Mouse (Mus musculus) ES-Bruce4 (cell line): ENCODE measurements around the gene Hoxb6. TPM values are rescaled to one million over a fixed set of nuclear protein-coding genes. Genes with fewer than 3 reads are reported as not detected.

Source experiments
- H3K27ac ChIP-seq: 2 replicates; pipeline ENCODE4 v1.5.1; 2012; ENCODE audit warnings: low read length, inconsistent platforms; ENCODE audit not compliant: insufficient read depth
- H3K27me3 ChIP-seq: 2 replicates; pipeline ENCODE4 v1.6.1; 2012; ENCODE audit warnings: mild to moderate bottlenecking, low read length, inconsistent platforms; ENCODE audit not compliant: control insufficient read depth, poor library complexity, insufficient read depth, severe bottlenecking
- H3K36me3 ChIP-seq: 2 replicates; pipeline ENCODE4 v1.6.1; 2012; ENCODE audit warnings: inconsistent platforms, mild to moderate bottlenecking, low read length, moderate library complexity; ENCODE audit not compliant: control insufficient read depth, poor library complexity, insufficient read depth, severe bottlenecking
- H3K4me1 ChIP-seq: one replicate; pipeline ENCODE4 v1.8.1; 2011; ENCODE audit warnings: low read length; ENCODE audit not compliant: control insufficient read depth, insufficient read depth
- H3K4me3 ChIP-seq: 2 replicates; pipeline ENCODE4 v1.5.1; 2011; ENCODE audit warnings: low read depth, mild to moderate bottlenecking, low read length
- H3K9ac ChIP-seq: 2 replicates; pipeline ENCODE4 v1.6.1; 2012; ENCODE audit warnings: low read depth, mild to moderate bottlenecking, inconsistent platforms; ENCODE audit not compliant: poor library complexity, severe bottlenecking
- H3K9me3 ChIP-seq: replicated peaks from 2 replicates; pipeline ENCODE4 v1.6.1; 2012; ENCODE audit warnings: mild to moderate bottlenecking, low read length, inconsistent platforms; ENCODE audit not compliant: control insufficient read depth, poor library complexity, insufficient read depth, severe bottlenecking
- CTCF ChIP-seq: IDR thresholded peaks from one replicate; pipeline ENCODE4 v1.8.1; 2011; ENCODE audit warnings: low read depth, low read length
- EP300 ChIP-seq: IDR thresholded peaks from 2 replicates; pipeline ENCODE4 v1.6.1; 2011; ENCODE audit warnings: low read depth, low read length; ENCODE audit not compliant: insufficient read depth
- POLR2A ChIP-seq: IDR thresholded peaks from one replicate; pipeline ENCODE4 v1.8.1; 2011; ENCODE audit warnings: low read length; ENCODE audit not compliant: insufficient read depth
- polyA plus RNA-seq: library from polyadenylated mRNA; stranded (reverse); fragments of >200 nt; gene quantifications from 2 replicates; pipeline ENCODE4 v1.2.4, GENCODE M21; 2011; ENCODE audit warnings: low read depth; ENCODE audit not compliant: missing spikeins, insufficient read depth, insufficient read length

The Hoxb6 gene
- polyA plus RNA-seq, 1 experiment, result not detected

DNA sequence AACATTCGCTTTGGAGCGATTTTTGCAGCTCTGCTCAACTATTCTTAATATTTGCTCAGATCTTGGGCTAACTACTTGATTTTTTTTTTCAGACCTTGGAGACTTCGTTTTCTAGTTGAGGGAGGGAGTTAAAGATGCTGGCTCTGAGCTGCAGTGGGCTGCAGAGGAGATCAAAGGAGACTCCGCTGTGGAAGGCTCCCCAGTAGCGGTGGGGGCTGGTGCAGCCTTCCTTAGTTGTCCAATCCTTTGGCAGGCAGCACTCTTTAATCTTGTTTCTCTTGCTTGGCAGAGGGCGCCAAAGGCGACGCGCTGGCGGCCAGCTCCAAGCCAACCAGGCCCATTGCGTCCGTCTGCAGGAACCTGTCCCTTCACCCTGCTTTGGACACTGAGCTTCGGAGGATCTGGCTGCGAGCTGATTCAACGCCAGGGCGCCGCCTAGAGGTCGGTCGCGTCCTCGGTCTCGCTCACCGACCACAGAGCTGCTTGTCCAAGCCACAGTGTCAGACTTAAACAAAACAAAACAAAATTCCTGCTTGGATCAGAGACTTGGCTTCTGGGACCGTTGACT is 30.9 kb upstream of the Hoxb6 start:
- Histone ChIP-seq H3K27me3 (peaks cover 14% of the 10 kb centered on the region), H3K9ac (no peak overlapping the region), H3K27ac (no peak overlapping the region), H3K36me3 (peaks cover 13% of the 10 kb centered on the region), H3K9me3 (no peaks in the 10 kb centered on the region), H3K4me1 (no peaks in the 10 kb centered on the region), H3K4me3 (no peak overlapping the region)
- TF ChIP-seq CTCF, result peak; percentile 98
- no peak for TF ChIP-seq POLR2A

DNA sequence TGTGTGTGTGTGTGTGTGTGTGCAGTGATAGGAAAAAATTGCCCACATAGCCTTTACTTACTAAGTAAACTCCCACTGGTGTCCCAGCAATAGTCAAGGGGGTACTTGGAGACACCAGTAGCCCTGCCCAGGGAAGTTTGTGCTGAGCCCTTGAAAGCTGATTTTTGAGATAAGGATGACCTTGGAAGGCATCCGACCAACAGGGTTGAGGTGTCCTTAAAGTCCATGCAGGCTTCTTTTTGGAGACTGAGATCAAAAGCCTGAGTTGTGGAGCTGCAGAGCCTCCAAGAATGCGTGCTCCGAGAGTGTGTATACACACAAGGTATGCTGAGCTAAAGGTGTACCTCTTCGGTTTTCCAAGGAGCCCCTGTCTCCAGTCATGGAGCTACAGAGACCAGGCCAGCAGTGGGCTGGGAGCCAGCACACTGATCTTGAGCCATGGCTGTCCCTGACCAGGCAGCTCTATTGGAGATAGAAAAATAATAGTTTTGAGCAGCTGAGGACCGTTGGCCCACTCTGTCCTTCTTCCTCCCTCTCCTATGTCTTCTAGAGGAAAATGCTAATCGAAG is 29.9 kb upstream of the Hoxb6 start:
- H3K4me1 ChIP-seq, result no peaks in the 10 kb centered on the region
- TF ChIP-seq EP300, result no peak
- no peak for TF ChIP-seq POLR2A
- no peak for TF ChIP-seq CTCF
- H3K36me3 ChIP-seq, result peaks cover 10% of the 10 kb centered on the region
- no peak overlapping the region for H3K27ac ChIP-seq
- H3K9me3 ChIP-seq, result no peaks in the 10 kb centered on the region
- no peak overlapping the region for H3K4me3 ChIP-seq
- H3K27me3 ChIP-seq, result peaks cover 18% of the 10 kb centered on the region; the same call in 1 of the 2 replicates
- H3K9ac ChIP-seq, result no peak overlapping the region

DNA sequence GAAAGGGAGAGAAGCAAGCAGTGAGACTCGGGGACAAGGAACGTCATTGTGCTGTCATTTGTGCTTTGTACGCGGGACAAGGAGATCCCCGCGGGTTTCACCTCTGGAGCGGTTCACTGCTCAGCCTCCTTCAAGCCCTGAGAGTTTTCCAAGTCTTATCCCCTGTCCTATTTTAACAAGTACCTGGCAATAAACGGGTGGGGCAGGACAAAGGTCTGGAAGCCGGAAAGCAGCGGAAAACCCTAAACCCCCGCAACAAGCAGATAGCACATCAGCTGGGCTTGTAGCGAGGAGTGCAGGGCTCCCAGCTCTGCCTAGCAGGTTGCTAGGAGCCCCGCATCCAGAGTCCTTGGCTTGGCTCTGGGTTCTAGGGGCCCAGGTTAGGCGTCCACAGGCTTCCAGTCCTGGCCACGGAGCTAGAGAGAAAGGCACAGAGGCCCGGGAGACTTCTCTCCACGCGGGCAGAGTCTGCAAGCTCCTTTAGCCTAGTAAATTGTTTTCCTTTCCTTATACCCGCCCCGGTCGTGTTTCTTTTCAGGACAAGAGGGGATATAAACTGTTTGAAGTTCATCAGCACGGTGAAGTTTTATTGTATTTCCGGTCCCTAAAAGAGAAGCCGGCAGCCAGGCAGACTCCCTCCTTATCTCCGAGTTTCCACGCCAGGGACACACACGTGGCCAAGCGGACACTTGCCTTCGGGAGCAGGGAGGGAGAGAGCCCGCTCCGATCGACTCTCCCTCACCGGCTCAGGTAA is 28.5 kb upstream of the Hoxb6 start:
- H3K36me3 ChIP-seq, result peaks cover 10% of the 10 kb centered on the region
- no peak for TF ChIP-seq CTCF
- TF ChIP-seq EP300, result no peak
- no peak for TF ChIP-seq POLR2A
- no peak overlapping the region for H3K4me3 ChIP-seq
- H3K9ac ChIP-seq, result no peak overlapping the region
- no peaks in the 10 kb centered on the region for H3K4me1 ChIP-seq
- H3K27me3 ChIP-seq, result peaks cover 25% of the 10 kb centered on the region; the same call in 1 of the 2 replicates
- no peaks in the 10 kb centered on the region for H3K9me3 ChIP-seq
- H3K27ac ChIP-seq, result no peak overlapping the region

- Histone ChIP-seq H3K9me3 (no peaks in the 10 kb centered on the region), H3K36me3 (peaks cover 10% of the 10 kb centered on the region), H3K27ac (no peak overlapping the region), H3K27me3 (peaks cover 32% of the 10 kb centered on the region), H3K4me1 (no peaks in the 10 kb centered on the region), H3K4me3 (no peak overlapping the region), H3K9ac (no peak overlapping the region)
- TF ChIP-seq EP300, result no peak
- TF ChIP-seq CTCF, result no peak
- no peak for TF ChIP-seq POLR2A
Measured at GRCm38 (mm10) chr11:96264390-96265020, 27.8 kb upstream of the Hoxb6 start.

DNA sequence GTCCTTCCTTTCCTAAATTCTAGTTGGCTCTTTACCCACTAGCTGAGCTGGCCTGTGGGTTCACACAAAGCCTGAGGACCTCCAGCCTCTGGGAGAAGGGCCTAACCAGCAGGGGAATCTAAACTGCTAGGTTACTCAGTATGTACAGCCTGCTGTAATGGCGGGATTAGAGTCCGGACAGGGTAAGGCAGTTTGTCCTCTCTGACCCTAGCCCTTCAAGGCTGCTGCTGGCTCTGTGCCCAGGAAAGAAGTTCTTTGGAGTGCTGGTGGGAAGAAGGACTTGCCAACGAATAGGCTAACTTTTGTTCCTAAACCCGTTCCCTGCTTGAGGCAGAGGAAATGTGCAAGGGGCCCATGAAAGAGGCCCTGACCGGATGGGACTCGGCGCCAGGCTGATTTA is 26.3 kb upstream of the Hoxb6 start:
- H3K9me3 ChIP-seq, result no peaks in the 10 kb centered on the region
- H3K36me3 ChIP-seq, result peaks cover 10% of the 10 kb centered on the region
- H3K4me1 ChIP-seq, result no peaks in the 10 kb centered on the region
- H3K9ac ChIP-seq, result no peak overlapping the region
- H3K4me3 ChIP-seq, result no peak overlapping the region
- H3K27me3 ChIP-seq, result peaks cover 46% of the 10 kb centered on the region
- TF ChIP-seq CTCF, result no peak
- no peak for TF ChIP-seq POLR2A
- TF ChIP-seq EP300, result no peak
- no peak overlapping the region for H3K27ac ChIP-seq
